ENCODE assay signal across 8 mouse cellular contexts in genomic region chr8:71671549-71671965, GRCm38 (mm10). TPM values are rescaled to one million over a fixed set of nuclear protein-coding genes. Genes with fewer than 3 reads are reported as not detected.
A peak's percentile ranks its signal among the peaks of the same experiment; 100 is the strongest.
DNase-seq lines count a peak whose midpoint lies in the region; ATAC-seq and TF ChIP-seq lines count a peak whose summit lies in the region.

Gene Unc13a (minus strand): TSS chr8:71671757.

- H3K36me3 ChIP-seq in embryonic facial prominence, embryonic 15.5 days, result no peaks in the 10 kb centered on the region
- no peaks in the 10 kb centered on the region for H3K36me3 ChIP-seq in heart, embryonic 10.5 days
- H3K36me3 ChIP-seq in kidney, embryonic 14.5 days (ENCODE audit: control insufficient read depth, insufficient read depth, low read length), result no peaks in the 10 kb centered on the region
- H3K36me3 ChIP-seq in limb, embryonic 15.5 days, result no peaks in the 10 kb centered on the region
- H3K36me3 ChIP-seq in midbrain, postnatal 0 days (ENCODE audit: insufficient read depth, low read length), result no peaks in the 10 kb centered on the region

- H3K27ac ChIP-seq in bone marrow macrophage, adult 2 months (ENCODE audit: insufficient read depth, low read depth, low read length), result 0 out of 2 replicates have a peak within 1 kb of the TSS, but pooled peaks have one; percentile 29
- no peak within 1 kb of the TSS; the same call in 1 of the 2 replicates for H3K27ac ChIP-seq in embryonic facial prominence, embryonic 15.5 days (replicated peaks)
- peak within 1 kb of the TSS; percentile 77 for H3K27ac ChIP-seq in heart, embryonic 10.5 days
- H3K27ac ChIP-seq in kidney, embryonic 14.5 days (ENCODE audit: low read depth, low read length), result no peak within 1 kb of the TSS
- H3K27ac ChIP-seq in limb, embryonic 15.5 days, result no peak within 1 kb of the TSS
- H3K27ac ChIP-seq in midbrain, postnatal 0 days (ENCODE audit: low read depth, low read length), result peak within 1 kb of the TSS; percentile 75

- peak; percentile 90 for DNase-seq in A20 (ENCODE audit: low read depth, low spot score)
- DNase-seq in heart, embryonic 10.5 days (ENCODE audit: low spot score), result peak; percentile 92
- DNase-seq in midbrain, postnatal 0 days (ENCODE audit: low spot score), result peak; percentile 94
- peak; percentile 88 to 94 for DNase-seq in spleen, postnatal 10 days (ENCODE audit: low spot score in 2 of 2)

- no peak within 1 kb of the TSS; the same call in 1 of the 2 replicates for H3K9ac ChIP-seq in embryonic facial prominence, embryonic 15.5 days
- H3K9ac ChIP-seq in kidney, embryonic 14.5 days (ENCODE audit: low read depth, low read length), result 0 out of 2 replicates have a peak within 1 kb of the TSS, but pooled peaks have one; percentile 28
- 0 out of 2 replicates have a peak within 1 kb of the TSS, but pooled peaks have one; percentile 2 for H3K9ac ChIP-seq in limb, embryonic 15.5 days
- peak within 1 kb of the TSS; percentile 79 for H3K9ac ChIP-seq in midbrain, postnatal 0 days (replicated peaks; ENCODE audit: low read length, poor library complexity, severe bottlenecking)

- no peak for TF ChIP-seq CTCF in bone marrow macrophage, adult 2 months (IDR thresholded peaks at IDR 0.05; ENCODE audit: low read depth, low read length)
- TF ChIP-seq CTCF in midbrain, postnatal 0 days (IDR thresholded peaks at IDR 0.05), result no peak

- H3K4me2 ChIP-seq in embryonic facial prominence, embryonic 15.5 days (replicated peaks), result peak within 1 kb of the TSS; percentile 98
- H3K4me2 ChIP-seq in kidney, embryonic 14.5 days (replicated peaks; ENCODE audit: low read depth, low read length), result peak within 1 kb of the TSS; percentile 90
- H3K4me2 ChIP-seq in limb, embryonic 15.5 days, result peak within 1 kb of the TSS; percentile 96
- H3K4me2 ChIP-seq in midbrain, postnatal 0 days (ENCODE audit: low read depth, low read length, poor library complexity, severe bottlenecking), result peak within 1 kb of the TSS; percentile 67

- peak; percentile 75 for ATAC-seq in embryonic facial prominence, embryonic 15.5 days (ENCODE audit: insufficient number of reproducible peaks, low FRiP score, low TSS enrichment, low read depth)
- peak; percentile 71 for ATAC-seq in kidney, embryonic 14.5 days (ENCODE audit: low FRiP score, low TSS enrichment)
- peak; percentile 38 for ATAC-seq in limb, embryonic 15.5 days (ENCODE audit: insufficient number of reproducible peaks, low FRiP score, low TSS enrichment, low read depth)
- peak; percentile 76 for ATAC-seq in midbrain, postnatal 0 days (ENCODE audit: low FRiP score)

- peaks cover 43% of the 10 kb centered on the region for H3K27me3 ChIP-seq in embryonic facial prominence, embryonic 15.5 days
- peaks cover 24% of the 10 kb centered on the region for H3K27me3 ChIP-seq in heart, embryonic 10.5 days (ENCODE audit: insufficient read depth, poor library complexity, severe bottlenecking)
- peaks cover 44% of the 10 kb centered on the region for H3K27me3 ChIP-seq in kidney, embryonic 14.5 days (ENCODE audit: control insufficient read depth, insufficient read depth, low read length)
- H3K27me3 ChIP-seq in limb, embryonic 15.5 days, result peaks cover 62% of the 10 kb centered on the region
- H3K27me3 ChIP-seq in midbrain, postnatal 0 days (ENCODE audit: insufficient read depth, low read length), result no peaks in the 10 kb centered on the region

- no peak for TF ChIP-seq POLR2A in bone marrow macrophage, adult 2 months (IDR thresholded peaks at IDR 0.05; ENCODE audit: borderline replicate concordance, low read depth, low read length)

- H3K9me3 ChIP-seq in embryonic facial prominence, embryonic 15.5 days (replicated peaks), result no peaks in the 10 kb centered on the region
- H3K9me3 ChIP-seq in heart, embryonic 10.5 days, result no peaks in the 10 kb centered on the region
- H3K9me3 ChIP-seq in kidney, embryonic 14.5 days (ENCODE audit: control insufficient read depth, low read length), result no peaks in the 10 kb centered on the region
- H3K9me3 ChIP-seq in limb, embryonic 15.5 days, result no peaks in the 10 kb centered on the region
- H3K9me3 ChIP-seq in midbrain, postnatal 0 days (ENCODE audit: low read length), result no peaks in the 10 kb centered on the region

- under 1% methylated on average over 42 of the region's 42 CpGs for WGBS in embryonic facial prominence, embryonic 15.5 days
- WGBS in heart, embryonic 10.5 days, result under 1% methylated on average over 42 of the region's 42 CpGs
- 0% methylated on average over 42 of the region's 42 CpGs for WGBS in kidney, embryonic 14.5 days
- under 1% methylated on average over 42 of the region's 42 CpGs for WGBS in limb, embryonic 15.5 days
- WGBS in midbrain, postnatal 0 days, result under 1% methylated on average over 42 of the region's 42 CpGs

- H3K4me3 ChIP-seq in bone marrow macrophage, adult 2 months (ENCODE audit: insufficient read depth, low read length), result peak within 1 kb of the TSS; percentile 75
- H3K4me3 ChIP-seq in embryonic facial prominence, embryonic 15.5 days (replicated peaks), result peak within 1 kb of the TSS; percentile 52
- H3K4me3 ChIP-seq in heart, embryonic 10.5 days, result peak within 1 kb of the TSS; percentile 64
- H3K4me3 ChIP-seq in kidney, embryonic 14.5 days (ENCODE audit: low read length), result peak within 1 kb of the TSS; percentile 43
- peak within 1 kb of the TSS; percentile 49 for H3K4me3 ChIP-seq in limb, embryonic 15.5 days
- peak within 1 kb of the TSS; percentile 73 for H3K4me3 ChIP-seq in midbrain, postnatal 0 days (ENCODE audit: low read depth, low read length)

- H3K4me1 ChIP-seq in bone marrow macrophage, adult 2 months (ENCODE audit: control insufficient read depth, insufficient read depth, low read length), result peaks cover 20% of the 10 kb centered on the region
- peaks cover 38% of the 10 kb centered on the region for H3K4me1 ChIP-seq in embryonic facial prominence, embryonic 15.5 days
- peaks cover 65% of the 10 kb centered on the region for H3K4me1 ChIP-seq in heart, embryonic 10.5 days
- H3K4me1 ChIP-seq in kidney, embryonic 14.5 days (ENCODE audit: control insufficient read depth, insufficient read depth, low read length), result peaks cover 32% of the 10 kb centered on the region; the same call in 1 of the 2 replicates
- peaks cover 41% of the 10 kb centered on the region for H3K4me1 ChIP-seq in limb, embryonic 15.5 days
- peaks cover 17% of the 10 kb centered on the region; the same call in 1 of the 2 replicates for H3K4me1 ChIP-seq in midbrain, postnatal 0 days (ENCODE audit: insufficient read depth, low read length)

RNA-seq across cellular contexts. Expression of gene Unc13a, which starts in this region (rescaled TPM):
- 1.0 and 1.3 TPM in 2 replicates for polyA plus RNA-seq in bone marrow macrophage, adult 2 months (2012; ENCODE audit: insufficient read depth, insufficient read length, missing spikeins)
- polyA plus RNA-seq in embryonic facial prominence, embryonic 15.5 days (2015; fragmentation: Nextera tagmentation; extraction: Ambion mirVana), result 1.2 and 2.0 TPM in 2 replicates
- 0.31 and 0.48 TPM in 2 replicates for polyA plus RNA-seq in heart, embryonic 10.5 days (2016; fragmentation: Nextera tagmentation; extraction: Ambion mirVana)
- polyA plus RNA-seq in kidney, embryonic 14.5 days (2014; fragmentation: Nextera tagmentation; extraction: Ambion mirVana), result 0.50 and 0.53 TPM in 2 replicates
- 0.69 and 0.76 TPM in 2 replicates for polyA plus RNA-seq in limb, embryonic 15.5 days (2015; fragmentation: Nextera tagmentation; extraction: Ambion mirVana)
- total RNA-seq in midbrain, postnatal 0 days (2014; rRNA removed), result 69.0 and 70.8 TPM in 2 replicates
- polyA plus RNA-seq in midbrain, postnatal 0 days (2015; fragmentation: Nextera tagmentation; extraction: Ambion mirVana), result 14.5 and 16.2 TPM in 2 replicates

Comparison
In these comparisons a context has a peak if more than half of its experiments do, and no peak if none do; other contexts are left out.
1. Peak in DNase-seq, H3K4me3 ChIP-seq and H3K27ac ChIP-seq in heart, embryonic 10.5 days; RNA of the gene not detected or under 1 TPM.
2. Peak in ATAC-seq, H3K4me3 ChIP-seq, H3K9ac ChIP-seq and H3K4me2 ChIP-seq in kidney, embryonic 14.5 days; RNA of the gene not detected or under 1 TPM.
3. Peak in ATAC-seq, H3K4me3 ChIP-seq, H3K9ac ChIP-seq and H3K4me2 ChIP-seq in limb, embryonic 15.5 days; RNA of the gene not detected or under 1 TPM.
4. H3K27ac ChIP-seq: peak in bone marrow macrophage, adult 2 months (single experiment) and midbrain, postnatal 0 days (single experiment); none in embryonic facial prominence, embryonic 15.5 days (single experiment), kidney, embryonic 14.5 days (single experiment) and limb, embryonic 15.5 days (single experiment).
5. Peak in every context shown above with its lines, with median percentiles within 50 percentile points of each other: DNase-seq, H3K4me3 ChIP-seq, ATAC-seq and H3K4me2 ChIP-seq.